Mouse (Mus musculus): ENCODE measurements at regions not wholly inside any gene's neighbourhood (a gene's known extent, or its start where the extent isn't known, plus 50 kb on each side); places are given as distances from the start of the nearest gene placed in this dataset.

DNA sequence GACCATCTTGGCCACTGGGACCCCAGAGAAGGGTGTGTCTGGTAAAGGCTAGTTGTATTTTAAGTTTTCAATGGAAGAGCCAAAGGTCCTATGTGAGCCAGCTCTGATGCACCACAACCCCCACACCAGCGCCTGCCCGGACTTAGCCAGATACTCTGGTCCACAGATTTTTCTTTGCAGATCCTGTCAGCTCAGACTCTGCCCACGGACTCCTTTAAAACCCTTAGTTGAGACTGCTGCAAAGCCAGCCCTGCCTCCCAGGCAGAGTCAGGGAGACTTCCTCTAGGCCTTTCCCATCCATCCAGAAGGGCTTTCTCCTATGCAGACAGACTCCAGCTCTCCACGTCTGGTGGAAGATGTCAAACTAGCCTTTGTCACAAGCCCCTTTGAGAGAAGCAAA is 115.2 kb downstream of the Vegfa start:
- no peaks in the 10 kb centered on the region for H3K9me3 ChIP-seq (ENCODE audit: control insufficient read depth, low read length)
- no peaks in the 10 kb centered on the region for H3K27me3 ChIP-seq (replicated peaks; ENCODE audit: control insufficient read depth, insufficient read depth, low read length)
- no peak for ATAC-seq
- 67% methylated on average over 4 of the region's 4 CpGs for WGBS
- no peak overlapping the region for H3K9ac ChIP-seq (replicated peaks; ENCODE audit: low read depth, low read length)
- no peak overlapping the region for H3K27ac ChIP-seq (ENCODE audit: low read length)
- H3K4me1 ChIP-seq (replicated peaks; ENCODE audit: control insufficient read depth, insufficient read depth, low read length): no peaks in the 10 kb centered on the region
- no peak overlapping the region for H3K4me3 ChIP-seq (replicated peaks; ENCODE audit: low read length)
- H3K4me2 ChIP-seq (ENCODE audit: low read length): no peak overlapping the region
- H3K36me3 ChIP-seq (ENCODE audit: control insufficient read depth, insufficient read depth): no peaks in the 10 kb centered on the region

DNA sequence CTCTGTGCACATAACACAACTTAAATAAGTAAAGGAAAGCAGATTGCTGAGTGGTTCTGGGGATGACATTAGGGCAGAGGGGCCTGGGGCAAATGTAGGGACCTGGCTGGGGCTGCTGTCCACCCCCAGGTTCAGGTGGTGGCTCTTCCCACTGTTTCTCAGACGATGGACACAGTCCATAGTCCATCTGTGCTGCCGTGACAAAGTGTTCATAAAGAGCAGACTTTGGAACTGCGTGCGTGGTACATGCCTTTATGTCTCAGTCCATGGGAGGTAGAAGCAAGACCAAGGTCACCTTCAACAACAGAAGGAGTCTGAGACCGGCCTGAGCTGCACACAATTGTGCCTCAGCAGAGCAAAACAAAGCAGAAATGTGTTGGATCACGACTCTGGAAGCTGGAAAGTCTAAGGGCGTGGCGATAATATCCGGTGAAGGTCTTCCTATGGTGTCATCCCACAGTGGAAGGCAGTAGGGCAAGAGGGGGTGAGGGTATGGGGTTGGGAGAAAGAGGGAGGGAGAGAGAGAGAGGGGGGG is 117.4 kb downstream of the Vegfa start:
- H3K4me3 ChIP-seq (replicated peaks; ENCODE audit: low read length): no peak overlapping the region
- H3K4me1 ChIP-seq (replicated peaks; ENCODE audit: control insufficient read depth, insufficient read depth, low read length): no peaks in the 10 kb centered on the region
- H3K36me3 ChIP-seq (ENCODE audit: control insufficient read depth, insufficient read depth): no peaks in the 10 kb centered on the region
- no peak for ATAC-seq
- H3K9ac ChIP-seq (replicated peaks; ENCODE audit: low read depth, low read length): no peak overlapping the region
- H3K27ac ChIP-seq (ENCODE audit: low read length): no peak overlapping the region
- H3K27me3 ChIP-seq (replicated peaks; ENCODE audit: control insufficient read depth, insufficient read depth, low read length): no peaks in the 10 kb centered on the region
- H3K4me2 ChIP-seq (ENCODE audit: low read length): no peak overlapping the region
- H3K9me3 ChIP-seq (ENCODE audit: control insufficient read depth, low read length): no peaks in the 10 kb centered on the region
- 91% methylated on average over 9 of the region's 9 CpGs for WGBS

DNA sequence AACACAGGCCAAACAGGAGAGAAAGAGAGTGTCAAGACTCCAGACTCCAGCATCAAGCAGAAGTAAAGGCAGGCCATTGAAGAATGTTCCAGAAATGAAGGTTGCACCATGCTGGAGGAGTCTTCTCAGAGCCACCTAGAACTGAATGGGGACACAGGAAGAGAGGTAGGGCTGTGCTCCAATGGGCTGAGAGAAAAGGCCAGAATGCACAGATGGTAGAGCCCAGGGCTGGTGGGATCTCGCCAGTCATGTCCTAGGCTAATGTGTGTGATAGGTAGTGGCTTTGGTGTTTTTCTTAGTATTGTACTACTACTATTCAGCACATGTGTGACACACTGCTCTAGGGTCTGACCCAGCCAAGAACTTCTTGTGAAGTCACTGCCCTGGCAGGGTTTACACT is 117.9 kb downstream of the Vegfa start:
- Histone ChIP-seq H3K9me3 (ENCODE audit: control insufficient read depth, low read length) (no peaks in the 10 kb centered on the region), H3K27me3 (replicated peaks; ENCODE audit: control insufficient read depth, insufficient read depth, low read length) (no peaks in the 10 kb centered on the region), H3K9ac (replicated peaks; ENCODE audit: low read depth, low read length) (no peak overlapping the region), H3K4me3 (replicated peaks; ENCODE audit: low read length) (no peak overlapping the region), H3K4me1 (replicated peaks; ENCODE audit: control insufficient read depth, insufficient read depth, low read length) (no peaks in the 10 kb centered on the region), H3K27ac (ENCODE audit: low read length) (no peak overlapping the region), H3K4me2 (ENCODE audit: low read length) (no peak overlapping the region), H3K36me3 (ENCODE audit: control insufficient read depth, insufficient read depth) (no peaks in the 10 kb centered on the region)
- WGBS: 87% methylated on average over 1 of the region's 1 CpGs
- no peak for ATAC-seq

DNA sequence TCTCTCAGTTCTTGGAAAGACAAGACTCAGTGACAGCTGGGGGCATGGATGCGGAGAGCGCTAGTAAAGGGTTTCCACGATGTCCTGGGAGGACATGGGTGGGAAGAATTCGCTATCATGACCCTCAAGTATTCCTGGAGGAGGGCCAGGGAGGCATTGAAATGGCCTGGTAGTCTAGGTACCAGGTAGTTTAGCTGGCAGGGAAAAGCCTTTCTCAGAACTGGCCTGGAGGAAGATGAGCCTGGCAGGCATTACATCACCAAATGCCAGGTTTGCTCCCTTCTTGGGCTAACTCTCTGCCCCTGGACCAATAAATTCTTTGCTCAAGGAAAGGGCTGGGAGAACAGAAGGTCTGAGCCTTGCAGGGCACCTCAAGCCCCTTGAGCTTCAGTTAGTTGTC is 118.5 kb downstream of the Vegfa start:
- WGBS: 88% methylated on average over 4 of the region's 4 CpGs
- Histone ChIP-seq H3K4me2 (ENCODE audit: low read length) (no peak overlapping the region), H3K9me3 (ENCODE audit: control insufficient read depth, low read length) (no peaks in the 10 kb centered on the region), H3K36me3 (ENCODE audit: control insufficient read depth, insufficient read depth) (no peaks in the 10 kb centered on the region), H3K4me3 (replicated peaks; ENCODE audit: low read length) (no peak overlapping the region), H3K27me3 (replicated peaks; ENCODE audit: control insufficient read depth, insufficient read depth, low read length) (no peaks in the 10 kb centered on the region), H3K4me1 (replicated peaks; ENCODE audit: control insufficient read depth, insufficient read depth, low read length) (no peaks in the 10 kb centered on the region), H3K9ac (replicated peaks; ENCODE audit: low read depth, low read length) (no peak overlapping the region), H3K27ac (ENCODE audit: low read length) (no peak overlapping the region)
- ATAC-seq: no peak

DNA sequence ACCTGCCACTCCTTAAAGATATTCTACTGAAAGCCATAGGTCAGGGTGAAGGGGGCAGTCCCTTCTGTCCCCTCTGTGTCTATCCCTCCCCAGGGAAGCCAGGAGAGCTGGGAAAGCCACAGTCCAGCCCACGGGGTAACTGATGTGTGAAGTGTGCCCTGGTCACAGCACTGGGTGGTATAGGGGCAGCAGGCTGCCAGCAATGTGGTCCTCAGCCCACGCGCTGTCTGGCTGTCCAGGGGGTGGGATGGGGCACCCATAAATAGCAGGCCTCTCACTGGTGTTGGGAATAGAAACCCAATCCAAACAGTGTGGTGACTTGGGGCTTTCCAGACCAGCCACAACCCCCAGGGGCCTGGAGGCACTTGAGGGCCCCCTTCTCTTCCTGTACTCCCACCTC is 120.0 kb downstream of the Vegfa start:
- no peak overlapping the region for H3K4me2 ChIP-seq (ENCODE audit: low read length)
- no peaks in the 10 kb centered on the region for H3K36me3 ChIP-seq (ENCODE audit: control insufficient read depth, insufficient read depth)
- 92% methylated on average over 3 of the region's 3 CpGs for WGBS
- ATAC-seq: no peak
- H3K27ac ChIP-seq (ENCODE audit: low read length): no peak overlapping the region
- no peaks in the 10 kb centered on the region for H3K27me3 ChIP-seq (replicated peaks; ENCODE audit: control insufficient read depth, insufficient read depth, low read length)
- no peaks in the 10 kb centered on the region for H3K4me1 ChIP-seq (replicated peaks; ENCODE audit: control insufficient read depth, insufficient read depth, low read length)
- no peaks in the 10 kb centered on the region for H3K9me3 ChIP-seq (ENCODE audit: control insufficient read depth, low read length)
- no peak overlapping the region for H3K4me3 ChIP-seq (replicated peaks; ENCODE audit: low read length)
- no peak overlapping the region for H3K9ac ChIP-seq (replicated peaks; ENCODE audit: low read depth, low read length)

DNA sequence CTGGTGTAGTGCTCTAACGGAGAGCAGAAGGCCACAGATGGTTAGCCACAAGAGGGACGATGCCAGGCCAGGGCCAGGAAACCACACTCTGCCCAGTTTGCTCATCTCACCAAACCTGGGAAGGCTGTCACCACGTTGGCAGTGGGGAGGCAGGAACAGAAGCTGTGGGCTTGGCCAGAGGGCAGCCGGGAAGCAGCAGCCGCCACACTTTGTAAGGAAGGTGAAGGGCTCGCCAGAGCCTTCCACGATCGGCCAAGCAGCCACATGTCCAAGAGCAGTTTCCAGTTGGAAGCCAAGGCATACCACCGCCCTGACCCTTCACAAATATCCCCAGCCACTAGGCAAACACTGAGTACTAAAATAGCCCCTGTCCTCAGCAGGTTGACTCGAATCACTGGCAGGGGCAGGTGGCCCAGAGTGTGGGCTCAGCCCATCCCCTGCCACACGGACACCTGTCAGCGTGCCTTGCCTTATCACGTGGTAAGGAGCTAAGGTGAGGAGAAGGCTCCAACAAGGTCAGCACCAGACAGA is 120.9 kb downstream of the Vegfa start:
- no peak overlapping the region for H3K9ac ChIP-seq (replicated peaks; ENCODE audit: low read depth, low read length)
- no peaks in the 10 kb centered on the region for H3K9me3 ChIP-seq (ENCODE audit: control insufficient read depth, low read length)
- H3K4me3 ChIP-seq (replicated peaks; ENCODE audit: low read length): no peak overlapping the region
- no peak overlapping the region for H3K27ac ChIP-seq (ENCODE audit: low read length)
- H3K4me2 ChIP-seq (ENCODE audit: low read length): no peak overlapping the region
- WGBS: 92% methylated on average over 13 of the region's 13 CpGs
- no peaks in the 10 kb centered on the region for H3K27me3 ChIP-seq (replicated peaks; ENCODE audit: control insufficient read depth, insufficient read depth, low read length)
- no peak for ATAC-seq
- H3K4me1 ChIP-seq (replicated peaks; ENCODE audit: control insufficient read depth, insufficient read depth, low read length): no peaks in the 10 kb centered on the region
- no peaks in the 10 kb centered on the region for H3K36me3 ChIP-seq (ENCODE audit: control insufficient read depth, insufficient read depth)

DNA sequence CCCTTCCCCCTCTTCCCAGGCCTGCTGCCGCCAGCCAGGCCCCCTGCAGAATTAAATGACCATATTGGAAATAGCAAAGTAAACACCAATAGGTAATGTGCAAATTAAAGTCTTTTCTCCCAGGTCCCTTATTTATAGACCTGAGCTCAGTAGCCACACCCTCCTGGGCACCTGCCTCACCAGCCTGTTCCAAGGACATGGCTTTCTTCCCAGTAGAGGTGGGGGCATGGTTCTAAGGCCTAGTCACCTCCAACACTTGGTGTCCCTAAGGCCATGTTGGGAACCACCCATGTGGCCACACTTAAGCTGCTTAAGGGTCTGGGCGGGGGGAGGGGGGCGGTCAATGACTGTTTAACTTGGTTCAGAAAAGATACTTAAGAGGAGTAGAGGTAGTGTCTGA is 121.9 kb downstream of the Vegfa start:
- 94% methylated on average over 3 of the region's 3 CpGs for WGBS

DNA sequence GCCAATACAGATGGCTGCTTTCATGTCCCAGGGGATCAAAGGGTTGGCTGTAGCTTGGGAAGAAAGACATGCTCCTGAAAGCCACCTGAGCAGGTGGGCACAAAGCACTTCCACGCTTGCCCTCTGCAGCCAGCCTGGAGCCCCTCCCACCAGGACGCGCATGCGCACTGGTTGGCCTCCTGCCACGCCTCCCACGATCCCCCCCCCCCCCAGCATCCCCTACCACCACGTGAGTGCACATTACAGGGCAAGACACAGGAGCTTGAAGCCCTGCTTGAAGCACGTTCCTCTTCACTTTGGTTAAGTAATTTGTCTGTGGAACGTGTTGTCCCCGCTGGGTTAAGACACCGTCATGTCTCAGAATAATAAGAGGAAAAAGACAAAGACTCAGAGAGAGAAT is 124.6 kb downstream of the Vegfa start:
- H3K9me3 ChIP-seq (ENCODE audit: control insufficient read depth, low read length): no peaks in the 10 kb centered on the region
- H3K27ac ChIP-seq (ENCODE audit: low read length): no peak overlapping the region
- WGBS: 50% methylated on average over 11 of the region's 11 CpGs
- no peak overlapping the region for H3K4me2 ChIP-seq (ENCODE audit: low read length)
- H3K36me3 ChIP-seq (ENCODE audit: control insufficient read depth, insufficient read depth): no peaks in the 10 kb centered on the region
- ATAC-seq: no peak
- no peak overlapping the region for H3K4me3 ChIP-seq (replicated peaks; ENCODE audit: low read length)
- H3K4me1 ChIP-seq (replicated peaks; ENCODE audit: control insufficient read depth, insufficient read depth, low read length): no peaks in the 10 kb centered on the region
- H3K27me3 ChIP-seq (replicated peaks; ENCODE audit: control insufficient read depth, insufficient read depth, low read length): no peaks in the 10 kb centered on the region
- H3K9ac ChIP-seq (replicated peaks; ENCODE audit: low read depth, low read length): no peak overlapping the region

More for the DNA sequence above, 121.9 kb downstream of the Vegfa start:
- Histone ChIP-seq H3K4me1 (replicated peaks; ENCODE audit: control insufficient read depth, insufficient read depth, low read length) (no peaks in the 10 kb centered on the region), H3K27me3 (replicated peaks; ENCODE audit: control insufficient read depth, insufficient read depth, low read length) (no peaks in the 10 kb centered on the region), H3K9me3 (ENCODE audit: control insufficient read depth, low read length) (no peaks in the 10 kb centered on the region), H3K9ac (replicated peaks; ENCODE audit: low read depth, low read length) (no peak overlapping the region), H3K36me3 (ENCODE audit: control insufficient read depth, insufficient read depth) (no peaks in the 10 kb centered on the region), H3K4me2 (ENCODE audit: low read length) (no peak overlapping the region), H3K4me3 (replicated peaks; ENCODE audit: low read length) (no peak overlapping the region), H3K27ac (ENCODE audit: low read length) (no peak overlapping the region)
- no peak for ATAC-seq

DNA sequence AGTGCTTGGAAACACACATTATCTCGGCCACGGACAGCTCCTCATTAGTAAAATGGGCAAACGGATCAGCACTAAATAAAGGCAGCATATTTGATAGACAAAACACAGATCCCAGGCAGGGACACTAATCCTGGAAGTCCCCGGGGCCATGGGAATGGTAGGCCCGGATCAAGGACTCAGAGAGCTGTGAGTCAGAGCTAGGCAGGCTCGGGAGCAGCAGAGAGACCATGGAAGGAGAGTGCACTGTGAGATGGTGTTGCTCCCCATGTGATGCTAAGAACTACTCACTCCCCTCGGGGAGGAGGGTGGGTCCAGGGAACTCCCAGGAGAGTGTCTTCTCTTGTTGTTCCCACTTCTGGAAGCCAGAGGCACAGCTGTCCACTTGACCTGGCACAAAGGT is 126.6 kb downstream of the Vegfa start:
- Histone ChIP-seq H3K36me3 (ENCODE audit: control insufficient read depth, insufficient read depth) (no peaks in the 10 kb centered on the region), H3K27me3 (replicated peaks; ENCODE audit: control insufficient read depth, insufficient read depth, low read length) (no peaks in the 10 kb centered on the region), H3K27ac (ENCODE audit: low read length) (no peak overlapping the region), H3K4me1 (replicated peaks; ENCODE audit: control insufficient read depth, insufficient read depth, low read length) (no peaks in the 10 kb centered on the region), H3K4me3 (replicated peaks; ENCODE audit: low read length) (no peak overlapping the region), H3K9ac (replicated peaks; ENCODE audit: low read depth, low read length) (no peak overlapping the region), H3K4me2 (ENCODE audit: low read length) (no peak overlapping the region), H3K9me3 (ENCODE audit: control insufficient read depth, low read length) (no peaks in the 10 kb centered on the region)
- 50% methylated on average over 7 of the region's 7 CpGs for WGBS
- no peak for ATAC-seq

DNA sequence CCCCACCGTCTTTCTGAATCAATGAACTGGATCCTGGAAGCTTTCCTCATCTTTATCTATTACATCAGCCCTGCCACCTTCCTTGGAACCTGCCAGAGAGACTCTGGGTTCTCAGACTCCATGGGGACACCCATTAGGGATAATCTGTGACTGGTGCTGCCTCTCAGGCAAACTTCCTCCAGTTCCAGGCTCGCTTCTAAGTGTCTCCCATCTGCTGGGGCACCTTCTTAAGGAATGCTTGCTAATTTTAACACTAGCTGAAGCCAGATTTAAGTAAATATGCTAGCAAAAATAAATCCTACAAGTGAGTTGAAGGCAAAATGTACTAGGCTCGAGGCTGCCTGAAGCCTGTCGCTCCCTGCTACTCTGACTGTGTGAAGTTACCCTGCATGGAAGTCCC is 127.9 kb downstream of the Vegfa start:
- no peak overlapping the region for H3K9ac ChIP-seq (replicated peaks; ENCODE audit: low read depth, low read length)

More for the DNA sequence above, 127.9 kb downstream of the Vegfa start:
- no peaks in the 10 kb centered on the region for H3K4me1 ChIP-seq (replicated peaks; ENCODE audit: control insufficient read depth, insufficient read depth, low read length)
- no peak overlapping the region for H3K4me2 ChIP-seq (ENCODE audit: low read length)
- H3K4me3 ChIP-seq (replicated peaks; ENCODE audit: low read length): no peak overlapping the region
- H3K27ac ChIP-seq (ENCODE audit: low read length): no peak overlapping the region
- H3K36me3 ChIP-seq (ENCODE audit: control insufficient read depth, insufficient read depth): no peaks in the 10 kb centered on the region
- no peak for ATAC-seq
- WGBS: 65% methylated on average over 4 of the region's 4 CpGs
- no peaks in the 10 kb centered on the region for H3K9me3 ChIP-seq (ENCODE audit: control insufficient read depth, low read length)
- H3K27me3 ChIP-seq (replicated peaks; ENCODE audit: control insufficient read depth, insufficient read depth, low read length): no peaks in the 10 kb centered on the region
